Mouse (Mus musculus) small intestine, adult 2 months (tissue): ENCODE data around the gene Olfr907. TPM values are rescaled to one million over a fixed set of nuclear protein-coding genes. Genes with fewer than 3 reads are reported as not detected.

Source experiments
- H3K27ac ChIP-seq: fragments of 200-500 bp; 2 replicates; pipeline ENCODE4 v1.5.1; 2012; ENCODE audit warnings: low read depth, low read length, control low read depth, inconsistent platforms; ENCODE audit not compliant: insufficient read depth
- H3K27me3 ChIP-seq: fragments of 200-500 bp; 2 replicates; pipeline ENCODE4 v1.6.1; 2012; ENCODE audit warnings: mild to moderate bottlenecking, moderate library complexity, low read length, inconsistent platforms; ENCODE audit not compliant: control insufficient read depth, insufficient read depth
- H3K36me3 ChIP-seq: fragments of 200-500 bp; 2 replicates; pipeline ENCODE4 v1.6.1; 2012; ENCODE audit warnings: mild to moderate bottlenecking, low read length, control low read depth, inconsistent platforms; ENCODE audit not compliant: control insufficient read depth, insufficient read depth
- H3K4me1 ChIP-seq: fragments of 200-500 bp; 2 replicates; pipeline ENCODE4 v1.6.1; 2012; ENCODE audit warnings: low read length, inconsistent platforms, mixed read lengths; ENCODE audit not compliant: control insufficient read depth, insufficient read depth, insufficient read length
- H3K4me3 ChIP-seq: fragments of 200-500 bp; 2 replicates; pipeline ENCODE4 v1.5.1; 2012; ENCODE audit warnings: low read depth, mild to moderate bottlenecking, control low read depth, inconsistent platforms, low read length, moderate library complexity
- CTCF ChIP-seq: fragments of 200-500 bp; IDR thresholded peaks from 2 replicates; pipeline ENCODE4 v1.5.1; 2012; ENCODE audit warnings: low read depth, mild to moderate bottlenecking, control low read depth, inconsistent platforms, low read length, moderate library complexity, mixed read lengths; ENCODE audit not compliant: insufficient replicate concordance, insufficient read length; ENCODE audit errors: extremely low read depth
- POLR2A ChIP-seq: fragments of 200-500 bp; IDR thresholded peaks from 2 replicates; pipeline ENCODE4 v1.6.1; 2012; ENCODE audit warnings: low read depth, mild to moderate bottlenecking, control low read depth, inconsistent platforms, low read length, moderate library complexity
- WGBS: fragments of 180-500 bp; shearing (Covaris S2); methylation state at CpG from one replicate; pipeline ENCODE4 v1.1.7; 2018; 5-methylcytosine and 5-hydroxymethylcytosine counted together
- polyA plus RNA-seq: library from polyadenylated mRNA; depleted of rRNA; stranded (reverse); fragments of >200 nt; gene quantifications from 2 replicates; pipeline ENCODE4 v1.2.3, GENCODE M21; 2012; rRNA removed

The Olfr907 gene
- polyA plus RNA-seq, 1 experiment = not detected

DNA sequence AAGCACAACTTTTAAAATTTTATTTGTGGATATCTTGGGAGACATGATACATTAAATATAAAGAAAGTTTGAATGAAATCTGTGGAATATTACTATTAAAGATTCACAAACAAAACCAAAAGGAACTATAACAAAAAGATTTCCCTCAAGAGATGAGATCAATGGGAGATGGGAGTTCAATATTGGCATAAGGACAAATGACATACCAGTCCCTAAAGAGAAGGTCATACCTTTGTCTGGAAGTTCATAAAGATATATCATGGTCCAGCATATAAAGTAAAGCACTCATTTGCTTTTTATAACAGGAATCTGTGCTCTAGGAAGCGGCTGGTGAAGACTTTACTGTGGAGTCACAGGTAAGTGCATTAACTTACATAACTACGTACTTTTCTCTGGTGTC is 41.9 kb downstream of the Olfr907 start, which contains the start of gene Olfr910:
TSS of gene Olfr910 (plus strand) at position 301 of the 400 bp plus-strand sequence.
- H3K27ac ChIP-seq = no peak within 1 kb of the TSS
- no peaks in the 10 kb centered on the region for H3K27me3 ChIP-seq
- TF ChIP-seq CTCF = no peak
- no peak for TF ChIP-seq POLR2A
- H3K4me1 ChIP-seq = no peaks in the 10 kb centered on the region
- WGBS = 88% methylated on average over 2 of the region's 2 CpGs
- H3K4me3 ChIP-seq = no peak within 1 kb of the TSS
- no peaks in the 10 kb centered on the region for H3K36me3 ChIP-seq

Other genes starting within 250 kb of the Olfr907 start
- not detected in 2 replicates for gene Olfr143, start 243.0 kb upstream of the Olfr907 start, polyA plus RNA-seq
- gene Olfr895, start 227.9 kb upstream of the Olfr907 start, polyA plus RNA-seq = not detected in 2 replicates
- gene Olfr896-ps1, start 204.7 kb upstream of the Olfr907 start, polyA plus RNA-seq = not detected in 2 replicates
- gene Olfr25, start 166.7 kb upstream of the Olfr907 start, polyA plus RNA-seq = not detected in 2 replicates
- gene Olfr898, start 147.4 kb upstream of the Olfr907 start, polyA plus RNA-seq = not detected in 2 replicates
- not detected in 2 replicates for gene Olfr250, start 128.9 kb upstream of the Olfr907 start, polyA plus RNA-seq
- gene Olfr251, start 118.7 kb upstream of the Olfr907 start, polyA plus RNA-seq = not detected in 2 replicates
- not detected in 2 replicates for gene Olfr147, start 94.1 kb upstream of the Olfr907 start, polyA plus RNA-seq
- not detected in 2 replicates for gene Olfr901, start 66.3 kb upstream of the Olfr907 start, polyA plus RNA-seq
- gene Olfr902, start 48.1 kb upstream of the Olfr907 start, polyA plus RNA-seq = not detected in 2 replicates
- not detected in 2 replicates for gene Olfr904, start 32.7 kb upstream of the Olfr907 start, polyA plus RNA-seq
- not detected in 2 replicates for gene Olfr905, start 24.7 kb upstream of the Olfr907 start, polyA plus RNA-seq
- gene Olfr906, start 8.7 kb upstream of the Olfr907 start, polyA plus RNA-seq = not detected in 2 replicates
- not detected in 2 replicates for gene Olfr911-ps1, start 25.8 kb downstream of the Olfr907 start, polyA plus RNA-seq
- gene Olfr910, start 42.0 kb downstream of the Olfr907 start, polyA plus RNA-seq = not detected in 2 replicates
- not detected in 2 replicates for gene Olfr912, start 84.4 kb downstream of the Olfr907 start, polyA plus RNA-seq
- not detected in 2 replicates for gene Olfr913, start 97.0 kb downstream of the Olfr907 start, polyA plus RNA-seq
- not detected in 2 replicates for gene Olfr914, start 109.3 kb downstream of the Olfr907 start, polyA plus RNA-seq
- not detected in 2 replicates for gene Olfr916, start 164.1 kb downstream of the Olfr907 start, polyA plus RNA-seq
- gene Olfr917, start 170.0 kb downstream of the Olfr907 start, polyA plus RNA-seq = not detected in 2 replicates
- not detected in 2 replicates for gene Olfr918, start 178.8 kb downstream of the Olfr907 start, polyA plus RNA-seq
- not detected in 2 replicates for gene Olfr919, start 207.9 kb downstream of the Olfr907 start, polyA plus RNA-seq
- 2.9 and 6.3 TPM in 2 replicates for gene Vwa5a, start 222.5 kb downstream of the Olfr907 start, polyA plus RNA-seq